Mouse (Mus musculus) hindbrain, embryonic 10.5 days (tissue): ENCODE measurements around the gene Kremen2. TPM values are rescaled to one million over a fixed set of nuclear protein-coding genes. Genes with fewer than 3 reads are reported as not detected.

Source experiments
- DNase-seq: peaks from one replicate; pipeline ENCODE4 v3.0.0-alpha.2; 2017; ENCODE audit warnings: low spot score
- H3K27ac ChIP-seq: fragments of 300-500 bp; sonication (generic); 2 replicates; pipeline ENCODE4 v1.5.1; 2016; ENCODE audit warnings: mild to moderate bottlenecking, moderate library complexity
- H3K27me3 ChIP-seq: fragments of 300-500 bp; sonication (generic); 2 replicates; pipeline ENCODE4 v1.6.1; 2016; ENCODE audit warnings: mild to moderate bottlenecking; ENCODE audit not compliant: poor library complexity, insufficient read depth, severe bottlenecking
- H3K36me3 ChIP-seq: fragments of 300-500 bp; sonication (generic); 2 replicates; pipeline ENCODE4 v1.6.1; 2016; ENCODE audit warnings: mild to moderate bottlenecking, moderate library complexity
- H3K4me1 ChIP-seq: fragments of 300-500 bp; sonication (generic); replicated peaks from 2 replicates; pipeline ENCODE4 v1.6.1; 2016; ENCODE audit warnings: mild to moderate bottlenecking
- H3K4me3 ChIP-seq: fragments of 300-500 bp; sonication (generic); 2 replicates; pipeline ENCODE4 v1.5.1; 2016; ENCODE audit warnings: mild to moderate bottlenecking, moderate library complexity
- H3K9me3 ChIP-seq: fragments of 300-500 bp; sonication (generic); 2 replicates; pipeline ENCODE4 v1.6.1; 2016; ENCODE audit warnings: mild to moderate bottlenecking, moderate library complexity
- WGBS: fragments of 180-500 bp; shearing (Covaris S2); methylation state at CpG from one replicate; pipeline ENCODE4 v1.1.7; 2016; 5-methylcytosine and 5-hydroxymethylcytosine counted together
- polyA plus RNA-seq: library from polyadenylated mRNA; unstranded; fragments of >200 nt; fragmentation: Nextera tagmentation; extraction: Ambion mirVana; gene quantifications from 2 replicates; pipeline ENCODE4 v1.2.1, GENCODE M21; 2016

Gene Kremen2
- 3.4 and 4.3 TPM in 2 replicates for polyA plus RNA-seq

DNA sequence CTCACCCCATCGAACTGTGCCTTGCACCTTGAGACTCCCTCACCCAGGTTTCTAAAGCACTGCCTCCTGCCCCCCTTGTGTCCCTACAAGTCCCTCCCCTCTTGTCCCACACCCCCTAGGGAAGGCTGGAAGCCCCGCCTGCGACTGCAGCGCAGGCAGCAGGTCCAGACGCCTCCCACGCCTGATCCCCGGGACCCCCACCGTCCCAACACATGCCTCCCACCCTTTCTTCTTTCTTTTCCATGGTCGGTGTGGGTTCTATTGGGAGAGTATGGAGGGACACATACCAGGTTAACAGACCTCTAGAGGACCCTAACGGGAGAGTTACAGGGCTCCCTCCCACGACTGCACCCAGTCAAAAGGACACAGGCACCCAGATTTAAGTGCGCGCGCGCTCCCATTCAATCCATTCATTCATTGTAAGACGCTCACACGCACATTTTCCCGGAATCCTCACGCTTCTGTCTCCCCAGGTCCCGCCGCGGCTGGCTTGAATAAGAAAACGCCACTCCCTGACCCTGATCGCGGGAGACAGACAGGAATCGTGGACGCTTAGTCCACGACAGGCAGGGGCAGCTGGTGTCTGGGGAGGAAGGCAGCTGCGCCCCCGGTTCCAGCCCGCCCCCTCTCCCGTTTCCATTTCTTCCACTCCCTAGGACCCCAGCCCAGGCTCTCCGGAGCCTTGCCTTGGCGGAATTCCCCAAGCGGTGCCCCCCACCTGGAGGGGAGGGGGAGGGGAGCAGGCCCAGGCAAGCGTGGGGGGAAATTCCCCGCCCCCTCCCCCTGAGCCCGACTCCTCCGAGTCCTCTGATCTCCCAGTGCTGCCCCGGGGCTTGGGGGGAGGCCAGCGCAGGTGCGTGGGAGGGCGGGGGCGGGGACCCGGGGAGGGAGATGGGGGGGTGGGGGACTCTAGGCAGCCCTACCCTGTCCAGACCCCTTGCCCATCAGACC lies at the start of gene Kremen2:
Gene Kremen2, minus strand, starts transcription at position 533 of the 951 bp plus-strand sequence.
- under 1% methylated on average over 45 of the region's 45 CpGs for WGBS
- Histone ChIP-seq H3K4me3 (peak within 1 kb of the TSS; percentile 51), H3K27me3 (peaks cover 77% of the 10 kb centered on the region), H3K36me3 (peaks cover 3% of the 10 kb centered on the region; the same call in 1 of the 2 replicates), H3K4me1 (peaks cover 41% of the 10 kb centered on the region), H3K9me3 (peaks cover 7% of the 10 kb centered on the region; the same call in 1 of the 2 replicates), H3K27ac (peak within 1 kb of the TSS; percentile 50)
- no peak for DNase-seq

DNA sequence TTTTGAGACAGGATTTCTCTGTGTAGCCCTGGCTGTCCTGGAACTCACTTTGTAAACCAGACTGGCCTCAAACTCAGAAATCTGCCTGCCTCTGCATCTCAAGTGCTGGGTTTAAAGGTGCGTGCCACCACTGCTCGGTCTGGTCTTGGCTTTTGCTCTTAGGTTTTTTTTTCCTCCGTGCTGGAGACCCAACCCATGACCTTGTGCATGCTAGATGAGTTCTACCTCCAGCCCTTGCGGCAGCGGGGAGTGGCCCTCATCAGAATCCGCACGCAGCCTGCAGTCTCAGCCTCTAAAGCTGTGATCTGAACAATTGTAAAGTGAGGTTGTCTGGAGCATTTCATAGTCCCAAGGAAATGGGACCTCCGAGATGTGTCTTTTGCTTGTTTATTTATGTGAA lies 49.7 kb upstream of the Kremen2 start:
- WGBS, result 95% methylated on average over 8 of the region's 8 CpGs
- no peak for DNase-seq
- no peak overlapping the region for H3K27ac ChIP-seq
- no peaks in the 10 kb centered on the region for H3K27me3 ChIP-seq
- H3K36me3 ChIP-seq, result peaks cover 3% of the 10 kb centered on the region; the same call in 1 of the 2 replicates
- H3K9me3 ChIP-seq, result no peaks in the 10 kb centered on the region
- no peak overlapping the region for H3K4me3 ChIP-seq
- peaks cover 8% of the 10 kb centered on the region for H3K4me1 ChIP-seq

DNA sequence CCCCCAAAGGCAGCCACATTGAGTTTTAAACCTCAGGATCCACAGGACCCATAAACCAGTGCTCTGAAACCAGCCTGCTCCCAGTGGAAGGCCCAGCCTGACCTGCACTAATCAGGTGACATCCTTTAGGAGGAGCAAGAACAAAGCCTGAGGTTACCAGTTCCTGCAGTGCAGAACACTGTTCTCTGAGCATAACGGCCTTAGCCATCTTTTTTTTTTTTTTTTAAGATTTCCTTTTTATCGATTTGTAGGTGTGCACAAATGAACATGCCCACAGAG lies 45.4 kb upstream of the Kremen2 start:
- Histone ChIP-seq H3K36me3 (no peaks in the 10 kb centered on the region), H3K27ac (peak overlapping the region; percentile 94), H3K27me3 (no peaks in the 10 kb centered on the region), H3K4me3 (peak overlapping the region; percentile 54), H3K4me1 (peaks cover 24% of the 10 kb centered on the region), H3K9me3 (no peaks in the 10 kb centered on the region)
- no peak for DNase-seq
- 73% methylated on average over 2 of the region's 2 CpGs for WGBS

DNA sequence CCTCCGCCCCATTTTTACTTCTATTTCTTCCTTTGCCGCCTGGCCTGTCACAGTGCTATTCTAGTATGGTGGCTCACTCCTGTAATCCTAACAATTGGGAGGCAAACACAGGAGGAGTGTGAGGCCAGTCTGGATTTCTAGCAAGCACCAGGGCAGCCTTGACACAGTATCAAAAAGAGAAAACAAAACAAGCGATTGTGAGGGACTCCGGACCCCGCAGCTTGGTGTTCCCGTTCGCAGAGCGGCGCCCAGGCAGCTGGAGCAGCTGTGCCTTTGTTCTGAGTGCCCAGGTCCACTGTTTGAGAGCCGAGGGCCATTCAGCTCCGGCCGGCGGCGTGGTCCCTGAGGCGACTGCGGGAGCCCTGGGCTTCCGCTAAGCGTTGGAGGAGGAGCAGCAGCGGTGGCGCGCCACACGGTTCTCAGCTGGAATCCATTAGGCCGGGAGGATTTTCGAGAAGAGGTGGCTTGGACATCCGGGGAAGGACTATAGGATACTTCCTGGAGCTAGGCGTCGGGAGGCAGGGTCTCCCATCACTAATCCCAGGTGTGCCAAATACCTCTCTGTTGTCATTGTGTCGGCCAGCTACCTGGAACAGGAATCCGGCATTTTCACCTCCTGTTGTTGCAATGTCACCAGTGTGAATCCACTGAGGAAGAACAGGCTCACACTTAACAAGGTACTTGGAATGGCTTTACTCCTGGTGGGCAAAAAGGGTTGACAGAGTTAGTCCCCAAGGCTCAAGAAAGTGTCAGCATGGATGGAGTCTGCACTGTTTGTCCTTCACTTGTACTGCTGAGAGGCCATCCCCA lies 44.8 kb upstream of the Kremen2 start, which contains the start of gene Srrm2:
Gene Srrm2, plus strand, starts transcription at position 264 of the 810 bp plus-strand sequence.
- DNase-seq, result peak; percentile 81
- H3K9me3 ChIP-seq, result no peaks in the 10 kb centered on the region
- H3K36me3 ChIP-seq, result no peaks in the 10 kb centered on the region
- peak within 1 kb of the TSS; percentile 54 for H3K4me3 ChIP-seq
- no peaks in the 10 kb centered on the region for H3K27me3 ChIP-seq
- 1% methylated on average over 29 of the region's 29 CpGs for WGBS
- H3K4me1 ChIP-seq, result peaks cover 29% of the 10 kb centered on the region
- peak within 1 kb of the TSS; percentile 94 for H3K27ac ChIP-seq

DNA sequence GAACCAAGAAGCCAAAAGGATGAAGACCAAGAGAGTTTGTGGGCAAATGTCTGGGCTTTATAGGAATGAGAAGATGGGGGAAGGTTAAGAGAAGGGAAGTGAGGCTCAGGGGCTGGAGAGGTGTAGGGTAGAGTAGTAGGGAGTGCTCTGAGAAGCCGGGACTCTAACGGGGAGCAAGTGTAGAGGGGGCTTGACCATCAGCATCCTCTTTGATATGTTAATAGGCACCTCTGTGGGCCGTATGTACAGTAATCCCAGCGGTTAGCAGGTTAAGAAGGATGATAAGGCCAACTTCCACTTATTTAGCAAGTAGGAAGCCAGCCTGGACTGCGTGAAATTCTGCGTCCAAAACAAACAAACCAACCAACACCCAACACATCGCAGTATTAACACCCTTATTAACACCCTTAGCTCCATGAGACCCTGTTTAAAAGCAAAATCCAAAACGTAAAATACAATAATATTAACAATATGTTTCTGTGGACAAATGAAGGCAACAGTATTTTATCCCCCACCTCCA lies 44.2 kb upstream of the Kremen2 start:
- Histone ChIP-seq H3K4me1 (peaks cover 33% of the 10 kb centered on the region), H3K27me3 (no peaks in the 10 kb centered on the region), H3K36me3 (no peaks in the 10 kb centered on the region), H3K27ac (peak overlapping the region; percentile 94), H3K9me3 (no peaks in the 10 kb centered on the region), H3K4me3 (peak overlapping the region; percentile 54)
- DNase-seq, result peak; percentile 13
- 8% methylated on average over 8 of the region's 8 CpGs for WGBS

DNA sequence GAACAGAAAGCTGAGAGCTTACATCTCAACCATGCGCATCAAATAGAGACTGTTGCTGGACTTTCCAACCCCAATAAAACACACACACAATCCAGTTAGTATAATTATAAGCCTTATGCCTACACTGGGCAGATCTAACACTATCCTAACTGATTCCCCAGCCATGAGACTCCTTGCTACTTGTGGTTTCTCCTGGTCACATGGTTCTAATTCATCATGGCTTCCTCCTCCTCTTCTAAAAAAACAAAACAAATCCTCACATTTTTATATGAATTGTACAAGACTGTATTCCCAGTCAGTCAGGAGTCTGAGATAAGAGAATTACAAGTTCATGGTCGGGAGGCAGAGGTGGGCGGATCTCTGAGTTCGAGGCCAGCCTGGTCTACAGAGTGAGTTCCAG lies 43.3 kb upstream of the Kremen2 start:
- Histone ChIP-seq H3K36me3 (no peaks in the 10 kb centered on the region), H3K27me3 (no peaks in the 10 kb centered on the region), H3K4me3 (no peak overlapping the region), H3K9me3 (no peaks in the 10 kb centered on the region), H3K27ac (no peak overlapping the region), H3K4me1 (peaks cover 33% of the 10 kb centered on the region)
- DNase-seq, result no peak
- WGBS, result 91% methylated on average over 4 of the region's 4 CpGs

DNA sequence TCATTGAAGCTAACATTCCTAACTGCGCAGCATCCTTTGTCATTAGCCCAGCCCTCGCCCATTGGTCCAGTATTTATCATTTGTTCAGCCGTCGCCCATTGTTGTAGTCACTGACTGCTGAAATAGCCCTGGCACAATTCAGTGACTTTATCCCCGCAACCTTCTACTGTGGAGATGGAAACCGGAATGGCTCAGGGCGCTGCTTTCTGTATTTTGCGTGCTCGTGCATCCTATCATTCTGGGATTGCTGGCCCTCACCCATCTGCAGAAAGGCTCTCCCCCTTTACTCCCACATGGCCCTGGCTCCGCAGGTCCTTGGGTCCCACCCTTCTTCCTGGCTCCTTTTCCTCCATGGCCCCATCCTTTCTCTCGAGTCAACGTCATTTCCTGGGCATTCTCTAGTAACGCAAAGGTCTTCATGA lies 40.9 kb upstream of the Kremen2 start:
- Histone ChIP-seq H3K4me3 (peak overlapping the region; percentile 68), H3K27ac (peak overlapping the region; percentile 90), H3K36me3 (no peaks in the 10 kb centered on the region), H3K27me3 (no peaks in the 10 kb centered on the region), H3K4me1 (peaks cover 33% of the 10 kb centered on the region), H3K9me3 (no peaks in the 10 kb centered on the region)
- 17% methylated on average over 13 of the region's 13 CpGs for WGBS
- peak; percentile 21 for DNase-seq

DNA sequence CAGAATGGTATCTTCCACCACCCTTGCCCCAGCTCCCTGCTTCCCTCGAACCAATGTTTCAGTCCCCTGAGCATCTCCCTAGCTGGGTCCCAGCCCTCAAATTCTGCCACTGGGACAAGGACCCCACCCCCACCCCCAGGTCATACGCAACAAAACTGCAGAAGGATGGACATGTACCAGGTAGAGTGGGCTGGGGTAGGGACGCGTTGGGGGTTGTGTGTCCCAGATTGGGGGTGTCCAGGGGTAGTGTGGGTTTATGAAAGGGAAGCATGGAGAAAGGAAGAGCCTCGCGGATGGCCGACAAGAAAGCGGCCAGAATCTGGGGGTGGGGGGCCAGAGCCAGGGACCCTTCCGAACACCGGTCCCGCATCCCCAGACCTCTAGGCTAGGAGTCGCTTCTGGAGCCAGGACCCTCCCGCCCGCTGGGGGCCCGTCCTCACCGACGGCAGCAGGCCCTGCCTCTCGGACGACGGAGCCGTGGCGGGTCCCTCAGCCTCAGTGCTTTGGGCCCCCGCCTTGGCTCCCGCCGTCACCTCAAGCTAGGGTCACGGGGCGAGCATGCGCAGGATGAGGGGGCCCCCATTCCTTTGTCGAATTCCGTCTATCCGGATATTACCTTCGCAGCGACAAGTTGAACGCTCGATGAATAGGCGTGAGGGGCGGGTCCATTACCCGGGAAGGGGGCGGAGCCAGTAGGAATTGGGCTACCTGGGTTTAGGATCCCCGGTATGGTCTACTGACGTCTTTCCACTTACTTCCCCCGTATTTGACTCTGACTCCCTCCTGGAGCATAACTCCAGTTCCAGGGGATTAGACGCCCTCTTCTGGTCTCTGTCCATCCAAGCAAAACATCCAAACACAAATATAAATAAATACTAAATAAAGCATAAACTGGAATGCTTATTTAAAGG lies 40.2 kb upstream of the Kremen2 start, which contains the start of gene Flywch2:
Gene Flywch2, minus strand, starts transcription at position 521 of the 911 bp plus-strand sequence.
- WGBS, result 2% methylated on average over 43 of the region's 43 CpGs
- Histone ChIP-seq H3K4me3 (peak within 1 kb of the TSS; percentile 68), H3K36me3 (no peaks in the 10 kb centered on the region), H3K27me3 (no peaks in the 10 kb centered on the region), H3K4me1 (peaks cover 30% of the 10 kb centered on the region), H3K27ac (peak within 1 kb of the TSS; percentile 90), H3K9me3 (no peaks in the 10 kb centered on the region)
- DNase-seq, result peak; percentile 79

- Histone ChIP-seq H3K27me3 (no peaks in the 10 kb centered on the region), H3K4me1 (peaks cover 16% of the 10 kb centered on the region)
These were observed 37.7 kb upstream of the Kremen2 start for GRCm38 (mm10) chr17:23783352-23783751.

GRCm38 (mm10) chr17:23778447-23778846 lies 32.8 kb upstream of the Kremen2 start:
- Histone ChIP-seq H3K36me3 (0 out of 2 replicates have a peak, but pooled peaks cover 4% of the 10 kb centered on the region), H3K4me3 (no peak overlapping the region), H3K4me1 (peaks cover 4% of the 10 kb centered on the region; the same call in 1 of the 2 replicates), H3K9me3 (no peaks in the 10 kb centered on the region), H3K27me3 (no peaks in the 10 kb centered on the region), H3K27ac (no peak overlapping the region)
- whole genome bisulfite sequencing, result 65% methylated on average over 2 of the region's 2 CpGs
- DNase-seq, result no peak

More at GRCm38 (mm10) chr17:23783352-23783751, 37.7 kb upstream of the Kremen2 start:
- H3K36me3 ChIP-seq, result 0 out of 2 replicates have a peak, but pooled peaks cover 4% of the 10 kb centered on the region
- no peak for DNase-seq
- no peaks in the 10 kb centered on the region for H3K9me3 ChIP-seq
- no peak overlapping the region for H3K27ac ChIP-seq
- H3K4me3 ChIP-seq, result no peak overlapping the region

GRCm38 (mm10) chr17:23777141-23777540 lies 31.5 kb upstream of the Kremen2 start:
- WGBS, result 80% methylated on average over 2 of the region's 2 CpGs
- Histone ChIP-seq H3K27ac (no peak overlapping the region), H3K36me3 (0 out of 2 replicates have a peak, but pooled peaks cover 4% of the 10 kb centered on the region), H3K4me1 (peaks cover 4% of the 10 kb centered on the region), H3K9me3 (no peaks in the 10 kb centered on the region), H3K4me3 (no peak overlapping the region), H3K27me3 (no peaks in the 10 kb centered on the region)
- DNase-seq, result no peak
